Mouse (Mus musculus) kidney, postnatal 14 days (tissue): ENCODE data around the gene Pknox2.

Source experiments
- DNase-seq: peaks from one replicate; pipeline ENCODE4 v3.0.0; 2022; ENCODE audit warnings: mixed read lengths

The Pknox2 gene

GRCm38 (mm10) chr9:37147359-37147685, at the start of gene Pknox2:
Gene Pknox2 (minus strand): TSS chr9:37147407.
- DNase-seq, result peak; percentile 86

GRCm38 (mm10) chr9:37188024-37188423, 40.8 kb upstream of the Pknox2 start:
- DNase-seq, result no peak

DNA sequence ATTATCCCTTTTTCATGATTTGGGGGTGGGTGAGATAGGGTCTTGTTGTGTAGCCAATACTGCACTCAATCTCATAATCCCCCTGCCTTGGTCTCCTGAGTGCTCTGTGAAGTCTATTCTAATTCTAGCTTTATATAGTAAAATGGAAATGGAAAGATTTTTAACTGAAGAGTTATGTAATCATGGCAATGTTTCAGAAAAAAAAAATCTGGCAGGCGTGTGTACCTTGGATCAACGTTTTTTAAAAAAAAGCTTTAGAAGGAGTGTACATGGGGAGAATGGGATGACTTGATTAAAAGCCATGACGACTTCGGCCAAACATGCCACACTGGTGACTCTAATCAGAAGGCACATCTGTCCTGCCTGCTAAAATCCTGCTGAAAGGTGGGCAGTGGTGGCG, 40.2 kb upstream of the Pknox2 start:
- no peak for DNase-seq

- no peak for DNase-seq
Observed at GRCm38 (mm10) chr9:37183176-37183575, 36.0 kb upstream of the Pknox2 start.

- no peak for DNase-seq
Observed at GRCm38 (mm10) chr9:37181596-37181995, 34.4 kb upstream of the Pknox2 start.

- no peak for DNase-seq
Observed at GRCm38 (mm10) chr9:37179596-37179995, 32.4 kb upstream of the Pknox2 start.

GRCm38 (mm10) chr9:37178911-37179310, 31.7 kb upstream of the Pknox2 start:
- no peak for DNase-seq

DNA sequence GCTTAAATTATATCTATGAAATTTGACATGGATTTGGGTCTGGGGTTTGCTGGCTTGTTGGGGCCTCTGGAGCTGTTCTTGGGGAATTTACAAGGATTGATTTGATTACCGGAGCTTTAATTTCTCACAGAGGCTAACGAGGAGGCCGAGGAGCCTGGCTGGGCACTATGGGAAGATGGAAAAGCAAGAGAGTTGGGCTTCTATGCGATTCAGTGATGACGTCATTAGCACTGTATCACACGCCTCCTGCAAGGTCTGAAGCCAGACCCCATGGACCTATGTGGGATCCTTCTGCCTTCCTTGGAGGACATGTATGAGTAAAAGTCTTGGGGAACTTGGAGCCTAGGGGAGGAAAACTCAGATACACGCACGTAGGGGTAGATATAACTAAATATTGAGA, 30.3 kb upstream of the Pknox2 start:
- no peak for DNase-seq

DNA sequence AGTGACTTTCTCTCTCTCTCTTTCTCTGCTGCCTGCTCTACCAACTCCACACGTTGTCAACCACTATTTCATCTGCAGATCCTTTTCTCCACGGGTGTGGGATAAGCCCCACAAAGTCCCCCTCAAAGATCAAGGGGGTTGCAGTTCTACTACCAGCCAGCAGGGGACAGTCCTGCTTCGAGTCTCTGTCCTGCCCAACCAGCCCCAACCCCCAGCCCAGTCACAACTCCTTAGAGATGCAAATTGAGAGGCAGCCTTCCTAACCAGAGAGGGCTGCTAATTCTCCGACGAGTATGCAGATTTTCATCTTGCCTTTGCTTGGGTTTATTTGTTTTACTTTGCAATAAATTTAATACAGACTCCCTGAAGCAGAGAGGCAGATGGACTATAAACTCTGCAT, 29.9 kb upstream of the Pknox2 start:
- DNase-seq, result peak; percentile 70

DNA sequence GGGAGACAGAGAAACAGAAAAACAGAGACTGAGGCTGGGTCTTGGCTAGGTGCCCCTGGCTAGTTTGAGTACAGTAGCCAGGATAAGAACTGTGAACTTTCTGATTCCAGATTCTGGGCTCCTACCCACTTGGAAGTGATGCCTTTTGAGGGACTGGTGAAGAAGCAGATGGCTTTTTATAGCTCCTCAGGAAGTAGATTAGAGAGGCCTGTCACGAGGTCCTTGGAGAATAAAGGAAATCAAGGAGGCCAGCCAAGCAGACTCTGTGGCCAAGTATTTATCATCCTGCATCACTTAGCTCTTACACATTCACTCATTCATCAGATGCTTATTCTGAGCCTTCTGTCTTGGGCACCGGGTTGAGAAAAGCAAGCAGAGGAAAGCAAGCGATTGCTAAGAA, 28.8 kb upstream of the Pknox2 start:
- peak; percentile 20 for DNase-seq

DNA sequence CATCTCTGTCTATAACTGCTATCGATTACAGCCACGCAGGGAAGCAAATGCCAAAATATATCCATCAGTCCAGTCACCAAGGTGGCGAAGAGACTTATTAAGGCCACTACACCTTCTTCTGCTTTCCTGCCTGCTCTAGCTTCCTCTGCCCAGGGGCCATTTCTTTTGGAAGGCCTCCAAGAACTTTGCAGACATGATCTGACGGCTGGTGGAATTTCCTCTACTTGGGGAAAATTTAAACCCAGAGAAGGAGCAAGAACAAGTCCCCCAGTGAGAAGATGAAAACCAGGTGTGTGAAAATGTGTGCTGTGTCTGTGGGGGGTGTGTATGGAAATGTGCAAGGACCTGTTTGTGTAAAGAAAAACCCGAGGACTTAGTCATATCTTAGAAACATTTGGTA, 26.2 kb upstream of the Pknox2 start:
- DNase-seq, result no peak

DNA sequence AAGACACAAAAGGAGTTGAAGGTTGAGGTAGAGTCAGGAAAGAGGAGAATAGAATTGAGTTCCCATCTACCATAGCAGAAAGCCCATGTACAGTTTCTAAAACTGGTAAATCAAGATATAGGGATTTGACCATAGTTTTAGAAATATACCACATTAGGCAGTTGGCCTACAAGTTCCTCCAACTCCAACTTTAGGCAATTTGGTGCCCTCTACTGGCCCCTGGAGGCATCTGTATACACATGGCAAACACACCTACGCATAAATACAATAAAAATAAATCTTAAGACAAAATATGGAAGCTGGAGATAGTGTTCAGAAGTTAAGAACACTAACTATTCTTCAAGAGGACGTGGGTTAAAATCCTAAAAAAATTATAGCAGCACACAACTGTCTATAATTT, 19.7 kb upstream of the Pknox2 start:
- no peak for DNase-seq

GRCm38 (mm10) chr9:37160686-37161085, 13.5 kb upstream of the Pknox2 start:
- DNase-seq, result no peak

GRCm38 (mm10) chr9:37147886-37148285, 679 bp upstream of the Pknox2 start:
- DNase-seq, result no peak

GRCm38 (mm10) chr9:37146603-37147358, 426 bp downstream of the Pknox2 start:
- peak; percentile 77 for DNase-seq

- DNase-seq, result no peak
Observed at GRCm38 (mm10) chr9:37146353-37146602, 929 bp downstream of the Pknox2 start.

DNA sequence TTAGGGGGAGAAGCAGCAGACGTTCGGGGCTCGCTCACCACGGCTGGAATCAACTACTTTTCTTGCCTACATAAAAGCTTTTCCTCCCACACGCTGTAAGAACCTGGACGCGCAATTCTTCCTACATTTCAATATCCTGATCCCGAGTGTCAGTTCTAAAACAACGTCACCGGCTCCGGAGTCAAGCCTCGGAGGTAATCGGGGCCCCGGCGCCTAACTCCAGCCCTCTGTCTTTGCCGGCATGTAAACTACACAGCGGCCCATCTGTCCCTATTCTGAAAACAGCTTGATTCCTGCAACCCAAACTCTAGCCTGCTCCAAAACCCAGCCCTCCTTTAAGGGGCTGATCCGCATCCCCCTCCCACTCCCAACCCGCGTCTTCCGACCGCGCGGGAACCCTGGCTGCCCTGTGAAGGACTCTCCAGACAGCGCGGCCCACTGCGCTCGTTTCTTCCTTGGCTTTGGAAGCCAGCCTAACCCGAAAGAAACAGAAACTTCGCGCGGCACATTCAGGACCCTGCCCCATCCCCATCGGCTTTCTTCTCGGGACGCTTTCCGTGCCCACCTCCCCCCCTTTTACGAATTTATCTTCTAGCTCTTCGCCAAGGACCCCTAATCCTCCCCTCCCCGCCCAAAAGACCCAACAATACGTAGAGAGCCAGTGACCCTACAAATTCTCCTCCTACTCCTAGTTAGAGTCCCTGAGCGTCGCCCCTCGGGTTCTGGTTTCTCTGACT, 1.4 kb downstream of the Pknox2 start:
- DNase-seq, result peak; percentile 55

GRCm38 (mm10) chr9:37145151-37145615, 2.0 kb downstream of the Pknox2 start:
- peak; percentile 46 for DNase-seq

- no peak for DNase-seq
Observed at GRCm38 (mm10) chr9:37144696-37145095, 2.5 kb downstream of the Pknox2 start.

DNA sequence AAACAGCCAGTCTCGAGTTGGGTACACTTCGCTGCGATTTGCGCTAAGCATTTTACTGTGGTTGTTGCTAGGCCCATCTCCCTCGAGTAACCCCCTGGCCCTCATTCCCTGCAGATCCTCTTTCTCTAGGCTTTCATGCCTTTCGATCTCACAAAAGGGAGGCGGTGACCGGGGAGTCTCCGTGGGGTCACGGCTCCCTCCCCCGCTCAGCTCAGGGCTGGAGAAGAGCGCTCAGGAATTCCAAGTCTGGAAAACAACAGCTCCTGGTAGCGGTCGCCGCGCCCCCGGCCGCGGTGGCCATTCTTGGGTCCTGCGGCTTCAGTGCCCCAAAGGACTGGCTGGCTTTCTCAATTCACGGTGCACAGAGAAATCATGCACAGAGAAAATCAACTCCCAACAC, 3.0 kb downstream of the Pknox2 start:
- peak; percentile 52 for DNase-seq

DNA sequence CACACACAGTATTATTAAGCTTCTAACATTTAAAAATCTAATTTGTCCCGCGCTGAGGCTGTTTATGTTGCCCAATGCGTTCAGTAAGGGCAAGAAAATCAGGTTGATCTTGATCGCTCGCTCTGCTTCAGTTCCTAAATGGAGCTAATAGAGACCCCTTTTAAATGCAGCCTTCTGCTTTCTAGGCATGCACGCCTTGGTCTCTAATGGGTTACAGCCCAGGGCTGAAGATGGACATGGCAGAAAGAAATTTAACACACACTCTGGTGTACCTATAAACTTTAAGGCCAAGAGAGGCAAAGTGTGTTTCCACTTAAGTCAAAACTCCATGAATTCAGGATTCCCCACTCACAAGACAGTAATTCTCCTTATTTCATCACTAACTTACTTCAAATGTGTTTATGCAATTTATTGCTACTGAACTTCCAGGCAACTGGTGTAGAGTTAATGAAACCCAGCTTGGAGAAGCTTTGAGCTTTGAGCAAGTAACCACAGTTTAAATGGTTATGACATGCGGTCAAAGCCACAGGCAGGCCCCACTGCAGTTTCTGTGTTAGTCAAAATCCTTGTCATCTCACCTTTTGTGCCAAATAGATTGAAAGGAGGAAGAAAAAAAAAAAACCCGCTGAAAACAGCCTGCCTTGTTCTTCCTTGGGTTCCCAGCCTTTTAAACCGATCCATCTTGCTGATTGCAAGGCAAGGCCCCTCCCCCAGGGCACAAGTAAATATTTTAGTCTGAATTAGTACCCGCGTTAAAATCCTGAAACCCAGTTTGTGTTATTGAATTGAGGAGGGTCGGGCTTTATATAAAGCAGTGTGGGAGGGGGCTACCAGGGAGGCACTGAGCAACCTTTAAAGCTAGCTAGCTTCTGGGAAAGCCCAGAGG, 3.9 kb downstream of the Pknox2 start:
- DNase-seq, result no peak

DNA sequence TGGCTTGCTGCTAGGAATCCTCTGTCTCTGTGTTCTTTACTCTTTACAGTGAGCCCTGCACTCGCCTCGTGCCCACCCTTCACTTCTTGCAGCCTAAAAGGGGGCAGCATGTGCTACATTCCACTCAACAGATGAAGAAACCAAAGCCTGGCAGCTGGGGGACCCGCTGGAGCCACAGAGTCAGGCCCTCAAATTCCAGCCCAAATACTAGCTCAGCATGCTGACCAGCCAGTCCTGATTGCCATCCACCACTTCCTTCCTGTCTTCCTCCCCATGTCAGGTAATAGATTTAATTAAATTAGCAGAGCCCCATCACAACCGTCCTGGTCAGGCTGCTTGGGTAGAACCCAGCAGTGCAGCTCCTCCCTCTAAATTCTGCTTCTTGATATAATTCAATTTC, 5.1 kb downstream of the Pknox2 start:
- DNase-seq, result no peak

- DNase-seq, result no peak
Observed at GRCm38 (mm10) chr9:37140464-37141181, 6.6 kb downstream of the Pknox2 start.
